Mouse (Mus musculus): ENCODE results near the gene Gm20721.

GRCm38 (mm10) chr2:174291029-174291661, 55.4 kb downstream of the Gm20721 start:
- no peak for TF ChIP-seq CTCF (IDR thresholded peaks at IDR 0.05; ENCODE audit: insufficient read depth, low read depth, low read length)
- TF ChIP-seq POLR2A (IDR thresholded peaks at IDR 0.05; ENCODE audit: insufficient read depth, low read depth, low read length): no peak
